Mouse (Mus musculus) limb, embryonic 12.5 days (tissue): ENCODE results near the gene Arv1. TPM values are rescaled to one million over a fixed set of nuclear protein-coding genes. Genes with fewer than 3 reads are reported as not detected.

ENCODE experiments used
- ATAC-seq: fragments of 200-750 bp; cut with Nextera tagmentation; 2 replicates; pipeline ENCODE4 v1.8.0; 2017; ENCODE audit warnings: low read depth, moderate TSS enrichment; ENCODE audit not compliant: insufficient number of reproducible peaks, insufficient read depth, low FRiP score, low TSS enrichment
- H3K27ac ChIP-seq: fragments of 300-500 bp; sonication (generic); 2 replicates; pipeline ENCODE4 v1.5.1; 2016; ENCODE audit warnings: mild to moderate bottlenecking, moderate library complexity
- H3K27me3 ChIP-seq: fragments of 300-500 bp; sonication (generic); 2 replicates; pipeline ENCODE4 v1.6.1; 2016; ENCODE audit warnings: mild to moderate bottlenecking, moderate library complexity
- H3K36me3 ChIP-seq: fragments of 300-500 bp; sonication (generic); 2 replicates; pipeline ENCODE4 v1.6.1; 2016; ENCODE audit warnings: mild to moderate bottlenecking, moderate library complexity
- H3K4me1 ChIP-seq: fragments of 300-500 bp; sonication (generic); replicated peaks from 2 replicates; pipeline ENCODE4 v1.6.1; 2016
- H3K4me2 ChIP-seq: fragments of 300-500 bp; sonication (generic); 2 replicates; pipeline ENCODE4 v1.6.1; 2016; ENCODE audit warnings: mild to moderate bottlenecking, moderate library complexity
- H3K4me3 ChIP-seq: fragments of 300-500 bp; sonication (generic); replicated peaks from 2 replicates; pipeline ENCODE4 v1.5.1; 2016; ENCODE audit warnings: mild to moderate bottlenecking
- H3K9ac ChIP-seq: fragments of 300-500 bp; sonication (generic); replicated peaks from 2 replicates; pipeline ENCODE4 v1.6.1; 2016; ENCODE audit warnings: mild to moderate bottlenecking, moderate library complexity
- H3K9me3 ChIP-seq: fragments of 300-500 bp; sonication (generic); 2 replicates; pipeline ENCODE4 v1.6.1; 2016; ENCODE audit warnings: mild to moderate bottlenecking, moderate library complexity
- WGBS: fragments of 180-500 bp; shearing (Covaris S2); methylation state at CpG from one replicate; pipeline ENCODE4 v1.1.7; 2016; 5-methylcytosine and 5-hydroxymethylcytosine counted together
- polyA plus RNA-seq: library from polyadenylated mRNA; unstranded; fragments of >200 nt; fragmentation: Nextera tagmentation; extraction: Ambion mirVana; gene quantifications from 2 replicates; pipeline ENCODE4 v1.2.1, GENCODE M21; 2016

The Arv1 gene
- polyA plus RNA-seq, 1 experiment from 2014 or later: 29.2 TPM

DNA sequence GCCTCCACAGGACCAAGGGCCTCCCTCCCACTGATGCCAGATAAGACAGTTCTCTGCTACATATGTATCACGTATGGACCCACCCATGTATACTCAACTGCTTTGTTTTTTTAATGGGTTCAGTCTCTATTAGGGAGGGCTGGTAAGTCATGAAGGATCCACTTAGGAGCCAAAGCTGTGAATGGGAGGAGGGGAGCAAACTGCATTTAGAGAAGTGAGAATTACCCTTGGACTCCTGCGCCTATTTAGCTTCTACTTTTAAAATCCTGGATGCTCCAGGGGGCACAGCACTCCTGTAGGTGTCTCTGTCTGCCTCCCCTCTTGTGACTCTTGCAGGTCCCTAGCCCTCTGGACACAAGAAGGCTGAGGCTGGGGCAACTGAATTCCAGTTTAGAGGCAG, 34.2 kb downstream of the Arv1 start:
- no peak for ATAC-seq
- Histone ChIP-seq H3K4me1 (peaks cover 11% of the 10 kb centered on the region), H3K27me3 (peaks cover 42% of the 10 kb centered on the region), H3K4me2 (no peak overlapping the region), H3K9ac (no peak overlapping the region), H3K27ac (no peak overlapping the region), H3K4me3 (no peak overlapping the region), H3K36me3 (no peaks in the 10 kb centered on the region), H3K9me3 (no peaks in the 10 kb centered on the region)
- 69% methylated on average over 2 of the region's 2 CpGs for WGBS

DNA sequence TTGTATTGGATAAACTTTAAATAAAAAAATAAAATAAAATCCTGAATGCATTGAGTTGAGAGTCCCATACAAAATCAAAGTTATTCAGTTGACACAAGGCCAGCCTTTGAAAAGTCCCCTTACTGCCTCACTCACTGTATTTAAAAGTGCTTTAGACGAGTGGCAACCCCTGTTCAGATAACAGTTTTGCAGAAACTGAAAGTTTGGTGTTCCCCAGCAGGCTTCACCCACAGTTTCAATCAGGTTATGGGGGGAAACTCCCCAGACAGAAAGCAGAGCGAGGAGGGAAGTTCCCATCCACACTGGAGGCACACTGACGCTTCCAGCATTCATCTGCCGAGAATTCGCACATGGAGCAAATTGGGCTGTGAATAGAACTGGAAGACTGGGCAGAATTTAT, 34.7 kb downstream of the Arv1 start:
- no peak overlapping the region for H3K9ac ChIP-seq
- 68% methylated on average over 5 of the region's 5 CpGs for WGBS
- H3K27me3 ChIP-seq: peaks cover 37% of the 10 kb centered on the region
- H3K36me3 ChIP-seq: no peaks in the 10 kb centered on the region
- H3K27ac ChIP-seq: no peak overlapping the region
- H3K4me2 ChIP-seq: no peak overlapping the region
- H3K9me3 ChIP-seq: no peaks in the 10 kb centered on the region
- no peak overlapping the region for H3K4me3 ChIP-seq
- ATAC-seq: no peak
- peaks cover 7% of the 10 kb centered on the region for H3K4me1 ChIP-seq

DNA sequence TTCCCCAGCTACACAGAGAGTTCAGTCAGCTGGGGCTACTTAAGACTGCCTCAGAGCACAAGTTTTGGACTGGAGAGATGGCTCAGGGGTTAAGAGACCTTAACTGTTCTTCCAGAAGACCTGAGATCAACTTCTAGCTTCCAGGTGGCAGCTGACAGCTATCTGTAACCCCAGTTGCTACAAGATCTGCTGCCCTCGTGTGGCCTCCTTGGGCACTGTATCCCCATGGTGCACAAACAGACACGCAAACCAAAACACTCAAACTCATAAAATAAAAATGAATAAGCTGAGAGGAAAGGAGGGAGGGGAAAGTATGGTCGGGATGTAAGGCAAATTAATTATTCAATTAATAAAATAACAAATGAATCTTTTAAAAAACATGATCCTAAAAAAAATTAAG, 36.6 kb downstream of the Arv1 start:
- H3K4me1 ChIP-seq: no peaks in the 10 kb centered on the region
- no peaks in the 10 kb centered on the region for H3K36me3 ChIP-seq
- no peaks in the 10 kb centered on the region for H3K9me3 ChIP-seq
- no peak overlapping the region for H3K4me2 ChIP-seq
- peaks cover 18% of the 10 kb centered on the region for H3K27me3 ChIP-seq
- H3K4me3 ChIP-seq: no peak overlapping the region
- 37% methylated on average over 3 of the region's 3 CpGs for WGBS
- no peak for ATAC-seq
- H3K9ac ChIP-seq: no peak overlapping the region
- no peak overlapping the region for H3K27ac ChIP-seq

DNA sequence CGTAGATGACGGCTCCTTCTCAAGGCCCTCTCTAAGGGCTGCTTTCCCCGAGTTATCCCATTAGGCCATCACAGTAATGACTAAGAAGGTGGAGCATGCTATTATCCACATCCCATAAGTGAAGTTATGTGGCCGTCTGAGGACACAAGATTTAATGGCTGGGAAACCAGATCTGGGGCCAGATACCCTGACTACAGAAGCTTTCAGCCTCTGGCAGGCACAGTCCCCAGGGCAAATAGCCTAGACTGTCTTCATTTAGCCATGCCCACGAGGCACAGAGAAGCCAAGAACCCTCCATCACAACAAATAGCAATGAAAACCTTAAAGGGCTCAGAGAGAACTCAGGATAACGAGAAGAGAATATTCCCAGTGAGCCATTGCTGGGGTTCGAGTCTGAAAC, 41.1 kb downstream of the Arv1 start:
- Histone ChIP-seq H3K36me3 (no peaks in the 10 kb centered on the region), H3K4me1 (no peaks in the 10 kb centered on the region), H3K27ac (no peak overlapping the region), H3K9me3 (no peaks in the 10 kb centered on the region), H3K4me2 (no peak overlapping the region), H3K27me3 (no peaks in the 10 kb centered on the region), H3K4me3 (no peak overlapping the region), H3K9ac (no peak overlapping the region)
- ATAC-seq: no peak
- 55% methylated on average over 7 of the region's 7 CpGs for WGBS

DNA sequence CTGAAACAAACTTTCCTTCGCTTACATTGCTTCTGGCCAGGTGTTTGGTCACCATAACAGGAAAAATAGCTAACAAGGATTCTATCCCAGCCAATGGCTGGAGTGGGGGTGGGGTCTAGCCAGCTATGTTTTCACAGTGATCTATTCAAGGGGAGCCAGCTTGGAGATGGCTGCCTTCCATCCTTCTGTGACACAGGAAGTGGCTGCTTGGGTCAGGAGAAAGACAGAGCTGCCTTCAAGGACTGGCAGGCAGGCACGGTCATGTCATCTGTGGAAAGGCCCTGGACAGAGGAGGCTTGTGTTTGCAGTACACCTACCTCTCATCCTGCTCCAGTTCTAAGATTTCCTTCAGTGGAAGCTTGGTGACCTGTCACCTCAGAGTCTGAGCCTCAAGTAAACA, 50.5 kb downstream of the Arv1 start:
- H3K4me2 ChIP-seq: no peak overlapping the region
- peaks cover 29% of the 10 kb centered on the region for H3K27me3 ChIP-seq
- H3K36me3 ChIP-seq: no peaks in the 10 kb centered on the region
- H3K27ac ChIP-seq: no peak overlapping the region
- H3K4me1 ChIP-seq: no peaks in the 10 kb centered on the region
- H3K9me3 ChIP-seq: 0 out of 2 replicates have a peak, but pooled peaks cover 2% of the 10 kb centered on the region
- 62% methylated on average over 2 of the region's 2 CpGs for WGBS
- no peak overlapping the region for H3K4me3 ChIP-seq
- ATAC-seq: no peak
- H3K9ac ChIP-seq: no peak overlapping the region

DNA sequence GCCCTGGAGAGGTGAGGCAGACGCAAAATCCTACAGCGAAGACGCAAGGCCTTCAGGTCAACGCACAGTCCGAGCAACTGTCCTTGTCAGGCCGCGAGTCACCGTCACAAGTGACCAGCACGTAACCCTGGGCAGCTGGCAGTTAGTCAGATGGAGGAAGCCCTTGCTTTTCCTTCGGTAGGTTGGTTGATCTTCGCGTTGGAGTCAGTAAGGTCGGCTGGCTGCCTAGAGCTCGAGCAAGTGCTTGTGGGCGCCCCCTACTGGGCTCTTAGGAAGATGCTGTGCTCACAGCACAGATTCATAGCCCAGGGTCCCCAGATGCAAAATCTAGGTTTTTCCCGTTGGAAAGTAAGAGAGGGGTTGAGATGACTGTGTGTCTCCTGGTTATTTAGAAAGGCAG, 53.8 kb downstream of the Arv1 start:
- Histone ChIP-seq H3K4me1 (no peaks in the 10 kb centered on the region), H3K36me3 (no peaks in the 10 kb centered on the region), H3K9me3 (no peaks in the 10 kb centered on the region), H3K27me3 (peaks cover 44% of the 10 kb centered on the region), H3K4me2 (peak overlapping the region; percentile 37; the same call in 1 of the 2 replicates), H3K4me3 (no peak overlapping the region), H3K27ac (no peak overlapping the region), H3K9ac (no peak overlapping the region)
- ATAC-seq: no peak
- 14% methylated on average over 16 of the region's 16 CpGs for WGBS

DNA sequence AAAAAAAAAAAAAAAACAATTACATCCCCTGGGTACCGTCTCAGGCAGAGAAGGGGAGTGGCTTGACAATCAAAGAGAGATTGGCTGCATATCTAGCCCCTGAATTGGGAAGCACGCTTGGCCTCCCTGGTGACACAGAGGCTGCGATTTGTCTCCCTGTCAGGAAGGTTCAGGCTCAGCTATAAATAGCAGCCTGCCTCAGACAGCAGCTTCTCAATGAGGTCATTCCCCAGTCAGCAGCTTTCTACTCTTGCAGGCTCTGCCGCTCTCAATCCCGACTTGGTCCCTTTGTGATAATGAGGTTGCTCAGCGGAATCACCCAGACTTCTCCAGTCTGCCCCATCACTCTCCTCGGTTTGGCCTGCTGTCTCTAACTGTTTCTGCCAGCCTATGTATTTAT, 58.3 kb downstream of the Arv1 start:
- no peaks in the 10 kb centered on the region for H3K36me3 ChIP-seq
- no peak overlapping the region for H3K9ac ChIP-seq
- H3K27ac ChIP-seq: no peak overlapping the region
- H3K9me3 ChIP-seq: no peaks in the 10 kb centered on the region
- H3K4me2 ChIP-seq: no peak overlapping the region
- no peak for ATAC-seq
- peaks cover 42% of the 10 kb centered on the region for H3K27me3 ChIP-seq
- no peaks in the 10 kb centered on the region for H3K4me1 ChIP-seq
- H3K4me3 ChIP-seq: no peak overlapping the region
- WGBS: 22% methylated on average over 7 of the region's 7 CpGs

DNA sequence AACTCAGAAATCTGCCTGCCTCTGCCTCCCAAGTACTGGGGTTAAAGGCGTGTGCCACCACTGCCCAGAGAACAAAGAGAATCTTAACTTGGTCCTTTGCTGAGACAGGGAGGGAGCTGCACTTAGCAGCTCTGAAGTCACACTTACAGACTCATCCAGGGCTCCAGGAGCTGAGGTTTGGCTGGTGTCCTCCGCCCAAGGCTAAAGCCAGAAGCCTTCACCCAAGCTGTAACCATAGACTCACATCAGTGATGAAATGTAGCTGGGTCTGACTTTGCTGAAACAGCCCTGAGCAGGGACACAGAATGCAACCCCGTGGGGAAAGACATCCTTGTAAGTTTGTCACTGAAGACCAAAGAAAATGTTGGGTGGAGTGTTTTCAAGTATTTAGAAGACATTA, 60.5 kb downstream of the Arv1 start:
- H3K4me1 ChIP-seq: no peaks in the 10 kb centered on the region
- H3K4me3 ChIP-seq: no peak overlapping the region
- H3K9me3 ChIP-seq: no peaks in the 10 kb centered on the region
- 68% methylated on average over 3 of the region's 3 CpGs for WGBS
- H3K9ac ChIP-seq: no peak overlapping the region
- H3K27me3 ChIP-seq: peaks cover 40% of the 10 kb centered on the region
- no peak overlapping the region for H3K27ac ChIP-seq
- H3K36me3 ChIP-seq: no peaks in the 10 kb centered on the region
- ATAC-seq: no peak
- no peak overlapping the region for H3K4me2 ChIP-seq

DNA sequence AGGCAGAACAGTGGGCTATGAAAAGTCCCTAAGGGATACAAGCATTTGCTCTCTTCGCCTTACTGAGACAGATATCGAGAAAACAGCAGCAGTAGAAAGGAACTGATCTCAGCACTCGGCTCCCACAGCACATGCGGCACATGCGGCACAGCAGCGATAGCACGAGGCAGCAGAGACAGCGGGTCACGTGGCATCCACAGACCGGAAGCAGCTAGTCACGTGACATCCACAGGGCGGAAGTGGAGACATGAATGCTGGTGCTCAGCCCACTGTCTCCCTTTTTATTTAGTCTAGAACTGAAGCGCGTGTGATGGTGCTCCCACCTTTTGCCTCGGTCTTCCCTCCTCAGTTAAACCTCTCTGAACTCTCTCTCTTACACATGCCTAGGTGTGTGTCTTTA, 61.3 kb downstream of the Arv1 start:
- H3K9ac ChIP-seq: no peak overlapping the region
- 92% methylated on average over 15 of the region's 15 CpGs for WGBS

More for the DNA sequence above, 61.3 kb downstream of the Arv1 start:
- Histone ChIP-seq H3K4me1 (no peaks in the 10 kb centered on the region), H3K27me3 (peaks cover 39% of the 10 kb centered on the region), H3K36me3 (no peaks in the 10 kb centered on the region), H3K27ac (no peak overlapping the region), H3K4me3 (no peak overlapping the region), H3K9me3 (no peaks in the 10 kb centered on the region), H3K4me2 (no peak overlapping the region)
- ATAC-seq: no peak

Other genes starting within 250 kb of the Arv1 start
- gene Cog2, start 201.4 kb upstream of the Arv1 start, polyA plus RNA-seq: 42.8 and 46.2 TPM in 2 replicates
- not detected in 2 replicates for gene Agt, start 152.4 kb upstream of the Arv1 start, polyA plus RNA-seq
- gene Capn9, start 146.0 kb upstream of the Arv1 start, polyA plus RNA-seq: not detected in 2 replicates
- gene 2310022B05Rik, start 58.8 kb upstream of the Arv1 start, polyA plus RNA-seq: 29.1 and 33.1 TPM in 2 replicates
- gene Ttc13, start 156 bp upstream of the Arv1 start, polyA plus RNA-seq: 51.4 and 52.0 TPM in 2 replicates
- gene Fam89a, start 29.7 kb downstream of the Arv1 start, polyA plus RNA-seq: 4.4 and 4.8 TPM in 2 replicates
- gene Trim67, start 71.0 kb downstream of the Arv1 start, polyA plus RNA-seq: 0.05 TPM in 1 of 2 replicates, not detected in the other
- gene Gnpat, start 140.9 kb downstream of the Arv1 start, polyA plus RNA-seq: 116 and 119 TPM in 2 replicates
- 61.1 and 62.4 TPM in 2 replicates for gene 2810004N23Rik, start 141.0 kb downstream of the Arv1 start, polyA plus RNA-seq
- gene Exoc8, start 175.6 kb downstream of the Arv1 start, polyA plus RNA-seq: 11.9 and 12.2 TPM in 2 replicates
- gene Sprtn, start 175.7 kb downstream of the Arv1 start, polyA plus RNA-seq: 9.9 and 11.9 TPM in 2 replicates
- 12.8 and 13.0 TPM in 2 replicates for gene Egln1, start 227.2 kb downstream of the Arv1 start, polyA plus RNA-seq